Mouse (Mus musculus) c-Kit-negative CD71-positive TER-119-positive erythroid progenitor cells, embryonic 14.5 days (primary cell): Measurements from ENCODE around the gene 1600002K03Rik.
"Not testable (repeated sequence)": the region's sequence is repeated elsewhere in the genome, so short reads cannot be mapped to it uniquely, and the experiment has no call there.

Experiments used
- DNase-seq: peaks from one replicate; pipeline ENCODE4 v3.0.0-alpha.2; 2013; ENCODE audit warnings: low read depth, low spot score

The 1600002K03Rik gene

GRCm38 (mm10) chr10:80187739-80188138 is 15.0 kb downstream of the 1600002K03Rik start:
- no peak for DNase-seq

- DNase-seq, result no peak
Measured at GRCm38 (mm10) chr10:80188453-80189024, 15.8 kb downstream of the 1600002K03Rik start.

GRCm38 (mm10) chr10:80189999-80190398 is 17.3 kb downstream of the 1600002K03Rik start:
- DNase-seq, result no peak

- DNase-seq, result no peak
Measured at GRCm38 (mm10) chr10:80190491-80191051, 17.8 kb downstream of the 1600002K03Rik start.

GRCm38 (mm10) chr10:80193976-80194375 is 21.2 kb downstream of the 1600002K03Rik start:
- DNase-seq, result no peak

- no peak for DNase-seq
Measured at GRCm38 (mm10) chr10:80194441-80194840, 21.7 kb downstream of the 1600002K03Rik start.

GRCm38 (mm10) chr10:80196167-80196566 is 23.4 kb downstream of the 1600002K03Rik start:
- no peak for DNase-seq

GRCm38 (mm10) chr10:80196778-80197581 is 24.2 kb downstream of the 1600002K03Rik start:
- DNase-seq, result no peak

- DNase-seq, result peak; percentile 55
Measured at GRCm38 (mm10) chr10:80199440-80200008, 26.8 kb downstream of the 1600002K03Rik start.

GRCm38 (mm10) chr10:80200485-80200884 is 27.7 kb downstream of the 1600002K03Rik start:
- DNase-seq, result no peak

GRCm38 (mm10) chr10:80204055-80204454 is 31.3 kb downstream of the 1600002K03Rik start:
- DNase-seq, result no peak

GRCm38 (mm10) chr10:80207201-80207600 is 34.5 kb downstream of the 1600002K03Rik start:
- no peak for DNase-seq

GRCm38 (mm10) chr10:80207676-80208075 is 34.9 kb downstream of the 1600002K03Rik start:
- DNase-seq, result no peak

- DNase-seq, result no peak
Measured at GRCm38 (mm10) chr10:80208248-80208647, 35.5 kb downstream of the 1600002K03Rik start.

- no peak for DNase-seq
Measured at GRCm38 (mm10) chr10:80208841-80209371, 36.2 kb downstream of the 1600002K03Rik start.

- not testable (repeated sequence) for DNase-seq
Measured at GRCm38 (mm10) chr10:80211547-80212103, 38.9 kb downstream of the 1600002K03Rik start.

- no peak for DNase-seq
Measured at GRCm38 (mm10) chr10:80215048-80215772, 42.5 kb downstream of the 1600002K03Rik start.

GRCm38 (mm10) chr10:80220676-80221075 is 47.9 kb downstream of the 1600002K03Rik start:
- DNase-seq, result no peak

GRCm38 (mm10) chr10:80223137-80223536 is 50.4 kb downstream of the 1600002K03Rik start:
- DNase-seq, result not testable (repeated sequence)
